Mouse (Mus musculus): Measurements from ENCODE around the gene Neurl1b. TPM values are rescaled to one million over a fixed set of nuclear protein-coding genes. Genes with fewer than 3 reads are reported as not detected.
A peak's percentile ranks its signal among the peaks of the same experiment; 100 is the strongest.

The Neurl1b gene
- polyA plus RNA-seq, 1 experiment from 2014 or later, result 1.5 TPM

- no peak for ATAC-seq
- H3K4me3 ChIP-seq (ENCODE audit: low read depth, low read length), result peak overlapping the region; percentile 77
- peaks cover 9% of the 10 kb centered on the region; the same call in 1 of the 2 replicates for H3K4me1 ChIP-seq (replicated peaks; ENCODE audit: control insufficient read depth, insufficient read depth, low read length)
- H3K9ac ChIP-seq (ENCODE audit: low read depth, low read length), result no peak overlapping the region
- no peak overlapping the region for H3K27ac ChIP-seq (ENCODE audit: low read depth, low read length)
- H3K27me3 ChIP-seq (replicated peaks; ENCODE audit: control insufficient read depth, insufficient read depth, low read length), result no peaks in the 10 kb centered on the region; the same call in 1 of the 2 replicates
- 17% methylated on average over 5 of the region's 5 CpGs for WGBS
- no peaks in the 10 kb centered on the region for H3K36me3 ChIP-seq (ENCODE audit: control insufficient read depth, insufficient read depth)
- peak overlapping the region; percentile 100 for H3K4me2 ChIP-seq (replicated peaks; ENCODE audit: low read depth)
- TF ChIP-seq CTCF (IDR thresholded peaks at IDR 0.05; ENCODE audit: low read depth), result no peak
- no peaks in the 10 kb centered on the region for H3K9me3 ChIP-seq (ENCODE audit: control insufficient read depth)
Measured at GRCm38 (mm10) chr17:26414184-26414522, 476 bp upstream of the Neurl1b start.

- Histone ChIP-seq H3K4me2 (replicated peaks; ENCODE audit: low read depth) (peak overlapping the region; percentile 100), H3K9me3 (ENCODE audit: control insufficient read depth) (no peaks in the 10 kb centered on the region), H3K9ac (ENCODE audit: low read depth, low read length) (peak overlapping the region; percentile 82), H3K4me1 (replicated peaks; ENCODE audit: control insufficient read depth, insufficient read depth, low read length) (peaks cover 11% of the 10 kb centered on the region), H3K27me3 (replicated peaks; ENCODE audit: control insufficient read depth, insufficient read depth, low read length) (no peaks in the 10 kb centered on the region; the same call in 1 of the 2 replicates), H3K27ac (ENCODE audit: low read depth, low read length) (0 out of 2 replicates have a peak overlapping the region, but pooled peaks have one; percentile 37), H3K4me3 (ENCODE audit: low read depth, low read length) (peak overlapping the region; percentile 77), H3K36me3 (ENCODE audit: control insufficient read depth, insufficient read depth) (no peaks in the 10 kb centered on the region; the same call in 1 of the 2 replicates)
- 4% methylated on average over 27 of the region's 27 CpGs for WGBS
- TF ChIP-seq CTCF (IDR thresholded peaks at IDR 0.05; ENCODE audit: low read depth), result no peak
- ATAC-seq, result no peak
Measured at GRCm38 (mm10) chr17:26415355-26415865, 781 bp downstream of the Neurl1b start.

- peak; percentile 33 for TF ChIP-seq CTCF (IDR thresholded peaks at IDR 0.05; ENCODE audit: low read depth)
- H3K4me2 ChIP-seq (replicated peaks; ENCODE audit: low read depth), result peak overlapping the region; percentile 100
- no peak overlapping the region for H3K27ac ChIP-seq (ENCODE audit: low read depth, low read length)
- H3K4me1 ChIP-seq (replicated peaks; ENCODE audit: control insufficient read depth, insufficient read depth, low read length), result peaks cover 13% of the 10 kb centered on the region
- ATAC-seq, result no peak
- H3K4me3 ChIP-seq (ENCODE audit: low read depth, low read length), result peak overlapping the region; percentile 77
- H3K9me3 ChIP-seq (ENCODE audit: control insufficient read depth), result no peaks in the 10 kb centered on the region
- WGBS, result 62% methylated on average over 3 of the region's 3 CpGs
- H3K9ac ChIP-seq (ENCODE audit: low read depth, low read length), result no peak overlapping the region
- no peaks in the 10 kb centered on the region; the same call in 1 of the 2 replicates for H3K27me3 ChIP-seq (replicated peaks; ENCODE audit: control insufficient read depth, insufficient read depth, low read length)
- H3K36me3 ChIP-seq (ENCODE audit: control insufficient read depth, insufficient read depth), result no peaks in the 10 kb centered on the region; the same call in 1 of the 2 replicates
Measured at GRCm38 (mm10) chr17:26416141-26416540, 1.5 kb downstream of the Neurl1b start.

GRCm38 (mm10) chr17:26417770-26418421, 3.3 kb downstream of the Neurl1b start:
- peaks cover 21% of the 10 kb centered on the region for H3K4me1 ChIP-seq (replicated peaks; ENCODE audit: control insufficient read depth, insufficient read depth, low read length)
- WGBS, result 75% methylated on average over 6 of the region's 6 CpGs
- TF ChIP-seq CTCF (IDR thresholded peaks at IDR 0.05; ENCODE audit: low read depth), result no peak

GRCm38 (mm10) chr17:26420491-26421247, 6.0 kb downstream of the Neurl1b start:
- peaks cover 14% of the 10 kb centered on the region for H3K4me1 ChIP-seq (replicated peaks; ENCODE audit: control insufficient read depth, insufficient read depth, low read length)
- H3K4me2 ChIP-seq (replicated peaks; ENCODE audit: low read depth), result no peak overlapping the region
- no peaks in the 10 kb centered on the region; the same call in 1 of the 2 replicates for H3K36me3 ChIP-seq (ENCODE audit: control insufficient read depth, insufficient read depth)
- peak overlapping the region; percentile 76 for H3K27ac ChIP-seq (ENCODE audit: low read depth, low read length)
- peak; percentile 12; the same call in 1 of the 2 replicates for TF ChIP-seq CTCF (IDR thresholded peaks at IDR 0.05; ENCODE audit: low read depth)
- H3K9me3 ChIP-seq (ENCODE audit: control insufficient read depth), result no peaks in the 10 kb centered on the region
- no peak overlapping the region for H3K4me3 ChIP-seq (ENCODE audit: low read depth, low read length)
- H3K9ac ChIP-seq (ENCODE audit: low read depth, low read length), result no peak overlapping the region
- WGBS, result 61% methylated on average over 7 of the region's 7 CpGs
- ATAC-seq, result peak; percentile 85
- H3K27me3 ChIP-seq (replicated peaks; ENCODE audit: control insufficient read depth, insufficient read depth, low read length), result no peaks in the 10 kb centered on the region

More at GRCm38 (mm10) chr17:26417770-26418421, 3.3 kb downstream of the Neurl1b start:
- H3K9ac ChIP-seq (ENCODE audit: low read depth, low read length), result no peak overlapping the region
- H3K36me3 ChIP-seq (ENCODE audit: control insufficient read depth, insufficient read depth), result no peaks in the 10 kb centered on the region; the same call in 1 of the 2 replicates
- H3K27ac ChIP-seq (ENCODE audit: low read depth, low read length), result no peak overlapping the region
- ATAC-seq, result no peak
- no peaks in the 10 kb centered on the region; the same call in 1 of the 2 replicates for H3K27me3 ChIP-seq (replicated peaks; ENCODE audit: control insufficient read depth, insufficient read depth, low read length)
- H3K4me3 ChIP-seq (ENCODE audit: low read depth, low read length), result no peak overlapping the region
- no peaks in the 10 kb centered on the region for H3K9me3 ChIP-seq (ENCODE audit: control insufficient read depth)
- H3K4me2 ChIP-seq (replicated peaks; ENCODE audit: low read depth), result no peak overlapping the region

- Histone ChIP-seq H3K36me3 (ENCODE audit: control insufficient read depth, insufficient read depth) (no peaks in the 10 kb centered on the region; the same call in 1 of the 2 replicates), H3K27ac (ENCODE audit: low read depth, low read length) (peak overlapping the region; percentile 35; the same call in 1 of the 2 replicates), H3K27me3 (replicated peaks; ENCODE audit: control insufficient read depth, insufficient read depth, low read length) (no peaks in the 10 kb centered on the region), H3K9me3 (ENCODE audit: control insufficient read depth) (no peaks in the 10 kb centered on the region), H3K9ac (ENCODE audit: low read depth, low read length) (no peak overlapping the region), H3K4me1 (replicated peaks; ENCODE audit: control insufficient read depth, insufficient read depth, low read length) (peaks cover 14% of the 10 kb centered on the region), H3K4me3 (ENCODE audit: low read depth, low read length) (no peak overlapping the region), H3K4me2 (replicated peaks; ENCODE audit: low read depth) (no peak overlapping the region)
- peak; percentile 80 for TF ChIP-seq CTCF (IDR thresholded peaks at IDR 0.05; ENCODE audit: low read depth)
- no peak for ATAC-seq
- WGBS, result 50% methylated on average over 3 of the region's 3 CpGs
Measured at GRCm38 (mm10) chr17:26421561-26421960, 6.9 kb downstream of the Neurl1b start.

All from intestine, postnatal 0 days (tissue).